Comparison of ENCODE assay signal across 9 mouse cellular contexts in the genomic region with DNA sequence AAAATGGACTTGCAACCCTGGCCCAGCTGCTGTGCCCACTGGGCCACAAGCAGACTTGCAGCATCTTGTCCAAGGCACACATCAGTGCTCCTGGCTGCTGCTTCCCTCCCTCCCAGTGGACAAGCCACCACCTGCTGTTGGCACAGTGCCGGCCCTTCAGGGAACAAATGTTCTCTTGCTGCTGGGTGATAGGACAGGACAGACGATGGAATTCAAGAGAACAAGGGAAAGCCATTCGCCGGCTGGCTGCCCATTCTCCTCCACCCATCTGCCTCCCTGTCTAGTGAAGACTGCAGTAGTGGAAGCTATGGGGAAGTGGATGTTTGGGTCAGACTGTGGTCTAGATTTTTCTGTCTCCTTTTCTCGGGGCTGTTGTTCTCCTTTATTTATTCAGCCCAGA.
A peak's percentile ranks its signal among the peaks of the same experiment; 100 is the strongest.
DNase-seq lines count a peak whose midpoint lies in the region; ATAC-seq and TF ChIP-seq lines count a peak whose summit lies in the region.
"Had no signal": no experiment of that assay in that cellular context is flagged by ENCODE, and none has a peak within 500 bp of the region (broad histone marks: within the 10 kb centered on the region; RNA-seq: fewer than 3 reads in every experiment).

No protein-coding gene starts in this region.

- peak; percentile 32 for DNase-seq in adrenal gland, adult 8-10 months
- DNase-seq in cerebellum, adult 18-20 months = peak; percentile 78 to 81
- DNase-seq in forebrain, postnatal 0 days = peak; percentile 35
- DNase-seq in left cerebral cortex, postnatal 25 days (ENCODE audit: low spot score in 2 of 2) = peak; percentile 4 to 6
- DNase-seq in urinary bladder, postnatal 25 days (ENCODE audit: low spot score) = peak; percentile 72
- DNase-seq in spleen, postnatal 10 days (ENCODE audit: low spot score in 2 of 2) = no peak

- no peak for TF ChIP-seq CTCF in forebrain, postnatal 0 days (IDR thresholded peaks at IDR 0.05; ENCODE audit: low read depth)

- no peak overlapping the region for H3K9ac ChIP-seq in forebrain, postnatal 0 days
- H3K9ac ChIP-seq in hindbrain, embryonic 13.5 days = no peak overlapping the region
- H3K9ac ChIP-seq in neural tube, embryonic 14.5 days (replicated peaks; ENCODE audit: low read depth, low read length) = no peak overlapping the region

- H3K4me2 ChIP-seq in forebrain, postnatal 0 days (ENCODE audit: low read depth) = no peak overlapping the region
- H3K4me2 ChIP-seq in hindbrain, embryonic 13.5 days = no peak overlapping the region
- H3K4me2 ChIP-seq in neural tube, embryonic 14.5 days (ENCODE audit: low read depth, low read length) = no peak overlapping the region

- 13% methylated on average over 5 of the region's 5 CpGs for WGBS in forebrain, postnatal 0 days
- 8% methylated on average over 5 of the region's 5 CpGs for WGBS in hindbrain, embryonic 13.5 days
- WGBS in neural tube, embryonic 14.5 days = 8% methylated on average over 5 of the region's 5 CpGs

- ATAC-seq in forebrain, postnatal 0 days = peak; percentile 58
- peak; percentile 92 for ATAC-seq in hindbrain, embryonic 13.5 days (ENCODE audit: low FRiP score)
- ATAC-seq in neural tube, embryonic 14.5 days (ENCODE audit: low read depth) = peak; percentile 83; the same call in 1 of the 2 replicates

- H3K9me3 ChIP-seq in forebrain, postnatal 0 days (ENCODE audit: low read length) = no peaks in the 10 kb centered on the region
- H3K9me3 ChIP-seq in hindbrain, embryonic 13.5 days = no peaks in the 10 kb centered on the region
- H3K9me3 ChIP-seq in neural tube, embryonic 14.5 days (ENCODE audit: control insufficient read depth, low read length) = no peaks in the 10 kb centered on the region

- no peaks in the 10 kb centered on the region for H3K4me1 ChIP-seq in forebrain, postnatal 0 days (ENCODE audit: insufficient read depth)
- H3K4me1 ChIP-seq in hindbrain, embryonic 13.5 days (replicated peaks) = 0 out of 2 replicates have a peak, but pooled peaks cover 4% of the 10 kb centered on the region
- no peaks in the 10 kb centered on the region for H3K4me1 ChIP-seq in neural tube, embryonic 14.5 days (ENCODE audit: control insufficient read depth, insufficient read depth, low read length)

- no peaks in the 10 kb centered on the region for H3K36me3 ChIP-seq in forebrain, postnatal 0 days (ENCODE audit: insufficient read depth)
- H3K36me3 ChIP-seq in hindbrain, embryonic 13.5 days = no peaks in the 10 kb centered on the region
- no peaks in the 10 kb centered on the region for H3K36me3 ChIP-seq in neural tube, embryonic 14.5 days (ENCODE audit: control insufficient read depth, insufficient read depth, low read length)

- no peak overlapping the region for H3K27ac ChIP-seq in forebrain, postnatal 0 days (ENCODE audit: low read depth, low read length)
- no peak overlapping the region for H3K27ac ChIP-seq in hindbrain, embryonic 13.5 days
- 0 out of 2 replicates have a peak overlapping the region, but pooled peaks have one; percentile 7 for H3K27ac ChIP-seq in neural tube, embryonic 14.5 days (ENCODE audit: low read depth, low read length)
- H3K27ac ChIP-seq: kidney, postnatal 0 days had no signal

- no peaks in the 10 kb centered on the region for H3K27me3 ChIP-seq in forebrain, postnatal 0 days (ENCODE audit: insufficient read depth, low read length)
- H3K27me3 ChIP-seq in hindbrain, embryonic 13.5 days = no peaks in the 10 kb centered on the region
- no peaks in the 10 kb centered on the region for H3K27me3 ChIP-seq in neural tube, embryonic 14.5 days (ENCODE audit: control insufficient read depth, insufficient read depth, low read length)

- no peak overlapping the region for H3K4me3 ChIP-seq in forebrain, postnatal 0 days (ENCODE audit: low read depth, low read length)
- H3K4me3 ChIP-seq in hindbrain, embryonic 13.5 days = no peak overlapping the region
- no peak overlapping the region for H3K4me3 ChIP-seq in neural tube, embryonic 14.5 days (ENCODE audit: low read depth, low read length)

- intact Hi-C loops in left cerebral cortex, postnatal 25 days (cut with DNase I) = no loop called here

Comparison
In these comparisons a context has a peak if more than half of its experiments do, and no peak if none do; other contexts are left out.
1. DNase-seq: peak in adrenal gland, adult 8-10 months (single experiment), cerebellum, adult 18-20 months (2 of 2), forebrain, postnatal 0 days (single experiment), left cerebral cortex, postnatal 25 days (2 of 2) and urinary bladder, postnatal 25 days (single experiment); none in spleen, postnatal 10 days (0 of 2).
2. Peak in every context shown above with its lines, with median percentiles within 50 percentile points of each other: ATAC-seq.